Mouse (Mus musculus) spleen, adult 2 months (tissue): Measurements from ENCODE around the gene Gm48551.

Source experiments
- CTCF ChIP-seq: fragments of 200-500 bp; IDR thresholded peaks from 2 replicates; pipeline ENCODE4 v1.5.1; 2011; ENCODE audit warnings: mild to moderate bottlenecking, inconsistent platforms; ENCODE audit not compliant: insufficient read depth, insufficient read length, insufficient replicate concordance; ENCODE audit errors: extremely low read depth
- POLR2A ChIP-seq: fragments of 200-500 bp; IDR thresholded peaks from 2 replicates; pipeline ENCODE4 v1.6.1; 2011; ENCODE audit warnings: low read depth, low read length, inconsistent platforms

DNA sequence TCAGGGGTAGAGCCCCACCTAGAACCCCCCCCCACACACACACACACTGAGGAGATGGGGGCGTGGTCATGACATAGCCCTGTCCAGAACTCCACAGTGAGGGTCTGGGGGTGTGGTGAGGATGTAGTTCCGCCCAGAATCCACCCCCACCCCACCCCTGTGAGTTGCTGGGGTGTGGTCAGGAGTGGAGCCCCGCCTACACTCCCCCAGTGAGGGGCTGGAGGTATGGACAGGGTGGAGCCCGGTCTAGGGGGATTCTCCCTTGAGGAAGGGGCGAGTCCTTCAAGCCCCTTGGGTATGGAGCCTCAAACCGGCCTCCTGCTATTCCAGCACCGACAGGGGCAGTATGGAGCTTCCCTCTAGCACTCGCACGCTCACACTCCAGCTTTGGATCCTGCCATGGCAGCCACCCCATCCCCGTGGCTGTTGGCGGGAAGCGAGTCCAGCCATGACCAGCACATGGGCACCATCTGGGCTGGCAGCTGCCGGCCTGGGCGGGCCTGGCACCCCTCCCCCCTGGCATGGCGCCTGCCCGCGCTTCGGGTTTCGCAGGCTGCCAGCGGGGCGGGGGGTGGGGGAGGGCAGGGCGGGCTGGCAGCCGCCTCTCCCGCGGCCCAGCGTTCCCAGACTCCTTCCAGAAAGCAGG, 32.4 kb downstream of the Gm48551 start:
- TF ChIP-seq POLR2A (no peak), CTCF (no peak)
